Mouse (Mus musculus): ENCODE data around the gene Timm10b.

The Timm10b gene

GRCm38 (mm10) chr7:105639756-105640155 lies at the start of gene Timm10b:
Gene Timm10b, plus strand, starts transcription at chr7:105640056.
- in situ Hi-C loops (cut with MboI; ENCODE audit: unreplicated experiment in 2 of 2): loop anchor here (5.0 to 10.0 kb wide), 3 partner anchors 98 to 175 kb away; partner anchors contain the start of genes Ilk (in 2 of the 2), Rrp8 (in 2 of the 2) and Mrpl17 (in 1 of the 2)

- in situ Hi-C loops (cut with MboI; ENCODE audit: unreplicated experiment in 2 of 2): no loop called here
Measured at GRCm38 (mm10) chr7:105590097-105590496, 49.8 kb upstream of the Timm10b start.

- in situ Hi-C loops (cut with MboI; ENCODE audit: unreplicated experiment in 2 of 2): loop anchor here (5.0 to 25.0 kb wide), 3 partner anchors 66 to 191 kb away; partner anchors contain the start of genes Cnga4 (in 1 of the 2) and Fam160a2 (in 1 of the 2)
Measured at GRCm38 (mm10) chr7:105602860-105603623, 36.8 kb upstream of the Timm10b start.

GRCm38 (mm10) chr7:105608467-105608866 lies 31.4 kb upstream of the Timm10b start:
- in situ Hi-C loops (cut with MboI; ENCODE audit: unreplicated experiment in 2 of 2): loop anchor here (5.0 to 25.0 kb wide), 3 partner anchors 71 to 196 kb away; partner anchors contain the start of genes Cnga4 (in 1 of the 2) and Fam160a2 (in 1 of the 2)

GRCm38 (mm10) chr7:105611767-105612166 lies 28.1 kb upstream of the Timm10b start:
- in situ Hi-C loops (cut with MboI; ENCODE audit: unreplicated experiment in 2 of 2): loop anchor here in 1 of 2 experiments (25.0 kb wide), 1 partner anchor 199 kb away; the partner anchor contains the start of genes Cnga4 and Fam160a2

GRCm38 (mm10) chr7:105614400-105614799 lies 25.5 kb upstream of the Timm10b start:
- in situ Hi-C loops (cut with MboI; ENCODE audit: unreplicated experiment in 2 of 2): loop anchor here in 1 of 2 experiments (25.0 kb wide), 1 partner anchor 202 kb away; the partner anchor contains the start of genes Cnga4 and Fam160a2

GRCm38 (mm10) chr7:105615720-105616119 lies 24.1 kb upstream of the Timm10b start:
- in situ Hi-C loops (cut with MboI; ENCODE audit: unreplicated experiment in 2 of 2): loop anchor here in 1 of 2 experiments (25.0 kb wide), 1 partner anchor 203 kb away; the partner anchor contains the start of genes Cnga4 and Fam160a2

GRCm38 (mm10) chr7:105616561-105616960 lies 23.3 kb upstream of the Timm10b start:
- in situ Hi-C loops (cut with MboI; ENCODE audit: unreplicated experiment in 2 of 2): loop anchor here in 1 of 2 experiments (25.0 kb wide), 1 partner anchor 204 kb away; the partner anchor contains the start of genes Cnga4 and Fam160a2

GRCm38 (mm10) chr7:105617810-105618209 lies 22.0 kb upstream of the Timm10b start:
- in situ Hi-C loops (cut with MboI; ENCODE audit: unreplicated experiment in 2 of 2): loop anchor here in 1 of 2 experiments (25.0 kb wide), 1 partner anchor 206 kb away; the partner anchor contains the start of genes Cnga4 and Fam160a2

- in situ Hi-C loops (cut with MboI; ENCODE audit: unreplicated experiment in 2 of 2): loop anchor here in 1 of 2 experiments (25.0 kb wide), 1 partner anchor 207 kb away; the partner anchor contains the start of genes Cnga4 and Fam160a2
Measured at GRCm38 (mm10) chr7:105619701-105620100, 20.2 kb upstream of the Timm10b start.

- in situ Hi-C loops (cut with MboI; ENCODE audit: unreplicated experiment in 2 of 2): loop anchor here in 1 of 2 experiments (25.0 kb wide), 1 partner anchor 209 kb away; the partner anchor contains the start of genes Cnga4 and Fam160a2
Measured at GRCm38 (mm10) chr7:105621053-105621452, 18.8 kb upstream of the Timm10b start.

- in situ Hi-C loops (cut with MboI; ENCODE audit: unreplicated experiment in 2 of 2): loop anchor here in 1 of 2 experiments (25.0 kb wide), 1 partner anchor 209 kb away; the partner anchor contains the start of genes Cnga4 and Fam160a2
Measured at GRCm38 (mm10) chr7:105621646-105622292, 18.1 kb upstream of the Timm10b start.

GRCm38 (mm10) chr7:105625397-105625796 lies 14.5 kb upstream of the Timm10b start:
- in situ Hi-C loops (cut with MboI; ENCODE audit: unreplicated experiment in 2 of 2): no loop called here

GRCm38 (mm10) chr7:105628633-105629032 lies 11.2 kb upstream of the Timm10b start:
- in situ Hi-C loops (cut with MboI; ENCODE audit: unreplicated experiment in 2 of 2): no loop called here

GRCm38 (mm10) chr7:105632551-105632972 lies 7.3 kb upstream of the Timm10b start:
- in situ Hi-C loops (cut with MboI; ENCODE audit: unreplicated experiment in 2 of 2): loop anchor here in 1 of 2 experiments (10.0 kb wide), 1 partner anchor 182 kb away; the partner anchor contains the start of gene Mrpl17

- in situ Hi-C loops (cut with MboI; ENCODE audit: unreplicated experiment in 2 of 2): loop anchor here in 1 of 2 experiments (10.0 kb wide), 1 partner anchor 182 kb away; the partner anchor contains the start of gene Mrpl17
Measured at GRCm38 (mm10) chr7:105633127-105633800, 6.6 kb upstream of the Timm10b start, which contains the start of gene Trim3. Gene Trim3, minus strand, starts transcription at chr7:105633571.

GRCm38 (mm10) chr7:105633801-105634135 lies 6.1 kb upstream of the Timm10b start:
- in situ Hi-C loops (cut with MboI; ENCODE audit: unreplicated experiment in 2 of 2): loop anchor here in 1 of 2 experiments (10.0 kb wide), 1 partner anchor 181 kb away; the partner anchor contains the start of gene Mrpl17

GRCm38 (mm10) chr7:105634272-105634920 lies 5.5 kb upstream of the Timm10b start:
- in situ Hi-C loops (cut with MboI; ENCODE audit: unreplicated experiment in 2 of 2): loop anchor here in 1 of 2 experiments (10.0 kb wide), 1 partner anchor 180 kb away; the partner anchor contains the start of gene Mrpl17

GRCm38 (mm10) chr7:105635726-105636125 lies 4.1 kb upstream of the Timm10b start:
- in situ Hi-C loops (cut with MboI; ENCODE audit: unreplicated experiment in 2 of 2): loop anchor here (5.0 to 10.0 kb wide), 2 partner anchors 102 to 179 kb away; partner anchors contain the start of genes Ilk (in 2 of the 2), Rrp8 (in 2 of the 2) and Mrpl17 (in 1 of the 2)
